Mouse (Mus musculus) left cerebral cortex, postnatal 10 days (tissue): ENCODE measurements at regions not wholly inside any gene's neighbourhood (a gene's known extent, or its start where the extent isn't known, plus 50 kb on each side); places are given as distances from the start of the nearest gene placed in this dataset.
A peak's percentile ranks its signal among the peaks of the same experiment; 100 is the strongest.

Experiments used
- DNase-seq, 2 experiments: peaks; one replicate each; pipeline ENCODE4 v3.0.0; 2021 to 2022; ENCODE audit warnings: low spot score in 2 of 2, mixed read lengths in 1 of 2; ENCODE audit errors: extremely low spot score in 1 of 2
- intact Hi-C: fragments of 180-260 bp; cut with DNase I; formaldehyde crosslinking; loops from one replicate; pipeline ENCODE4 v1.15.1; 2025

- no peak for DNase-seq
- intact Hi-C loops = no loop called here
These were observed 163.5 kb upstream of the Kcnh7 start for GRCm38 (mm10) chr2:63347562-63347961.

- peak in 1 of 2 experiments; percentile 0 for DNase-seq
- intact Hi-C loops = no loop called here
These were observed 142.7 kb upstream of the Kcnh7 start for GRCm38 (mm10) chr2:63326750-63327149.

- intact Hi-C loops = no loop called here
- DNase-seq = no peak
These were observed 96.8 kb upstream of the Kcnh7 start for GRCm38 (mm10) chr2:63280911-63281310.

GRCm38 (mm10) chr2:63273799-63274203, 89.7 kb upstream of the Kcnh7 start:
- no peak for DNase-seq
- intact Hi-C loops = no loop called here

DNA sequence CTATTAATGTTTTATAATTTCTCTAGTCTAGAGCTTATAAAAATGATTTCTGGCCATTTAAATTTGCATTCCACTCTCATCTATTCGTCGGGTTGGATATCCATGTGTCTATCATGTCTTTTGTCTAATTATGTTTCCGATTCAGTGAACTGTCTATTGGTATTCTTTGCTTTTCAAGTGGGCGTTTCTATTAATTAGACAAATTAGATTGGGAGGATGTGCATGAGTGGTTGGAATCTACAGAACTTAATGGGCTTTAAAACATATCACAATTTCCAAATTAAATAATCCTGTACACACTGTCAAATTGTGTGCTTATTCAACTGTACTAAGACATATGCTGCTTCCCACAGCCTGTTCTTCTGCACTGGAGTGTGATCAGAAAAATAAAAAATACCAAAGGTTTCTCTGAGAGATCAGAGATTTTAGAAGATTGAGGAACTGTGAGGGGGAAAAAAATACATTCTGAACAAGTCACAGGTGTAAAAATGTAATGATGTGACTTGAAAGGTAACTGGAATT, 62.1 kb upstream of the Kcnh7 start:
- intact Hi-C loops = no loop called here
- DNase-seq = no peak

DNA sequence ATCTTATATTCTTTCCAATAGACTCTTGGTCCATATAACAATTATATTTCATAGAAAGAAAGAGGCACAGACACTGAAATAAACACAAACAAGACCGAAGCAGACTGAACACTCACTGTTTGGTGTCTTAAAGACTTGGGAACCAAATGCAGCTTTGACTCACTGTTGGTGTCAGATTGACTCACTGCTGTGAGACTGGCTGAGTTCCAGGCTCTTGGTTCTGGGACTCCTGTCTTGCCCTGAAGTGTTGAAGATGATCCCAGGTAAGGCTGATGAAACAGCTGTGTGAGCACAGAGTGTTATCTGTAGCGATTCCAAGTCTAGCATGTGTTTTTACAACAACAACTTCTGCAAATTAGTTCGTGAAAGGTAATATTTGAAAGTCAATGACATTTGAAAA, 55.2 kb upstream of the Kcnh7 start:
- intact Hi-C loops = no loop called here
- no peak for DNase-seq
